Mouse (Mus musculus): ENCODE data around the gene Gns. TPM values are rescaled to one million over a fixed set of nuclear protein-coding genes. Genes with fewer than 3 reads are reported as not detected.

Gene Gns
- polyA plus RNA-seq, 1 experiment: 128 TPM

GRCm38 (mm10) chr10:121428011-121428711 lies 63.3 kb downstream of the Gns start:
- Histone ChIP-seq H3K4me1 (ENCODE audit: control insufficient read depth, insufficient read depth, low read length) (peaks cover 52% of the 10 kb centered on the region), H3K4me3 (ENCODE audit: insufficient read depth, low read depth, low read length) (no peak overlapping the region), H3K27me3 (replicated peaks; ENCODE audit: control insufficient read depth, insufficient read depth, low read length) (no peaks in the 10 kb centered on the region), H3K36me3 (ENCODE audit: control insufficient read depth, insufficient read depth, low read length) (no peaks in the 10 kb centered on the region), H3K27ac (ENCODE audit: insufficient read depth, low read depth, low read length) (peak overlapping the region; percentile 13)
- WGBS: 68% methylated on average over 15 of the region's 15 CpGs
- no peak for TF ChIP-seq CTCF (conservative IDR thresholded peaks at IDR 0.05; ENCODE audit: insufficient read depth, insufficient read length, low read depth, low read length)
- TF ChIP-seq POLR2A (IDR thresholded peaks at IDR 0.05; ENCODE audit: low read depth, low read length): no peak
- DNase-seq: no peak

GRCm38 (mm10) chr10:121429089-121429488 lies 64.2 kb downstream of the Gns start:
- no peaks in the 10 kb centered on the region for H3K36me3 ChIP-seq (ENCODE audit: control insufficient read depth, insufficient read depth, low read length)
- H3K4me3 ChIP-seq (ENCODE audit: insufficient read depth, low read depth, low read length): no peak overlapping the region
- 9% methylated on average over 2 of the region's 2 CpGs for WGBS
- peaks cover 46% of the 10 kb centered on the region for H3K4me1 ChIP-seq (ENCODE audit: control insufficient read depth, insufficient read depth, low read length)
- no peaks in the 10 kb centered on the region for H3K27me3 ChIP-seq (replicated peaks; ENCODE audit: control insufficient read depth, insufficient read depth, low read length)
- DNase-seq: peak; percentile 82
- TF ChIP-seq CTCF (conservative IDR thresholded peaks at IDR 0.05; ENCODE audit: insufficient read depth, insufficient read length, low read depth, low read length) (no peak), POLR2A (IDR thresholded peaks at IDR 0.05; ENCODE audit: low read depth, low read length) (no peak)
- H3K27ac ChIP-seq (ENCODE audit: insufficient read depth, low read depth, low read length): peak overlapping the region; percentile 96; the same call in 1 of the 2 replicates

GRCm38 (mm10) chr10:121429581-121429980 lies 64.7 kb downstream of the Gns start:
- peak; percentile 31 for DNase-seq
- 17% methylated on average over 8 of the region's 8 CpGs for WGBS
- H3K27ac ChIP-seq (ENCODE audit: insufficient read depth, low read depth, low read length): peak overlapping the region; percentile 96; the same call in 1 of the 2 replicates
- no peak overlapping the region for H3K4me3 ChIP-seq (ENCODE audit: insufficient read depth, low read depth, low read length)
- H3K36me3 ChIP-seq (ENCODE audit: control insufficient read depth, insufficient read depth, low read length): no peaks in the 10 kb centered on the region
- peaks cover 43% of the 10 kb centered on the region for H3K4me1 ChIP-seq (ENCODE audit: control insufficient read depth, insufficient read depth, low read length)
- no peaks in the 10 kb centered on the region for H3K27me3 ChIP-seq (replicated peaks; ENCODE audit: control insufficient read depth, insufficient read depth, low read length)
- no peak for TF ChIP-seq CTCF (conservative IDR thresholded peaks at IDR 0.05; ENCODE audit: insufficient read depth, insufficient read length, low read depth, low read length)
- TF ChIP-seq POLR2A (IDR thresholded peaks at IDR 0.05; ENCODE audit: low read depth, low read length): no peak

- Histone ChIP-seq H3K4me3 (ENCODE audit: insufficient read depth, low read depth, low read length) (no peak overlapping the region), H3K4me1 (ENCODE audit: control insufficient read depth, insufficient read depth, low read length) (peaks cover 40% of the 10 kb centered on the region), H3K27ac (ENCODE audit: insufficient read depth, low read depth, low read length) (peak overlapping the region; percentile 96), H3K27me3 (replicated peaks; ENCODE audit: control insufficient read depth, insufficient read depth, low read length) (no peaks in the 10 kb centered on the region), H3K36me3 (ENCODE audit: control insufficient read depth, insufficient read depth, low read length) (no peaks in the 10 kb centered on the region)
- TF ChIP-seq POLR2A (IDR thresholded peaks at IDR 0.05; ENCODE audit: low read depth, low read length) (no peak), CTCF (conservative IDR thresholded peaks at IDR 0.05; ENCODE audit: insufficient read depth, insufficient read length, low read depth, low read length) (no peak)
- DNase-seq: peak; percentile 74
- 19% methylated on average over 14 of the region's 14 CpGs for WGBS
Measured at GRCm38 (mm10) chr10:121429981-121430682, 65.2 kb downstream of the Gns start.

- peak; percentile 47 for DNase-seq
- peak overlapping the region; percentile 76 for H3K27ac ChIP-seq (ENCODE audit: insufficient read depth, low read depth, low read length)
- H3K4me3 ChIP-seq (ENCODE audit: insufficient read depth, low read depth, low read length): no peak overlapping the region
- 50% methylated on average over 15 of the region's 15 CpGs for WGBS
- H3K27me3 ChIP-seq (replicated peaks; ENCODE audit: control insufficient read depth, insufficient read depth, low read length): no peaks in the 10 kb centered on the region
- TF ChIP-seq CTCF (conservative IDR thresholded peaks at IDR 0.05; ENCODE audit: insufficient read depth, insufficient read length, low read depth, low read length) (no peak), POLR2A (IDR thresholded peaks at IDR 0.05; ENCODE audit: low read depth, low read length) (no peak)
- H3K36me3 ChIP-seq (ENCODE audit: control insufficient read depth, insufficient read depth, low read length): no peaks in the 10 kb centered on the region
- peaks cover 47% of the 10 kb centered on the region for H3K4me1 ChIP-seq (ENCODE audit: control insufficient read depth, insufficient read depth, low read length)
Measured at GRCm38 (mm10) chr10:121430764-121431540, 66.1 kb downstream of the Gns start.

- Histone ChIP-seq H3K4me1 (ENCODE audit: control insufficient read depth, insufficient read depth, low read length) (peaks cover 54% of the 10 kb centered on the region), H3K36me3 (ENCODE audit: control insufficient read depth, insufficient read depth, low read length) (no peaks in the 10 kb centered on the region), H3K27ac (ENCODE audit: insufficient read depth, low read depth, low read length) (peak overlapping the region; percentile 76), H3K27me3 (replicated peaks; ENCODE audit: control insufficient read depth, insufficient read depth, low read length) (no peaks in the 10 kb centered on the region), H3K4me3 (ENCODE audit: insufficient read depth, low read depth, low read length) (no peak overlapping the region)
- TF ChIP-seq CTCF (conservative IDR thresholded peaks at IDR 0.05; ENCODE audit: insufficient read depth, insufficient read length, low read depth, low read length) (no peak), POLR2A (IDR thresholded peaks at IDR 0.05; ENCODE audit: low read depth, low read length) (no peak)
- peak; percentile 52 for DNase-seq
- WGBS: 44% methylated on average over 12 of the region's 12 CpGs
Measured at GRCm38 (mm10) chr10:121432041-121432634, 67.2 kb downstream of the Gns start.
